Mouse (Mus musculus) lung, embryonic 16.5 days (tissue): ENCODE measurements around the gene Ceacam15. TPM values are rescaled to one million over a fixed set of nuclear protein-coding genes. Genes with fewer than 3 reads are reported as not detected.
A peak's percentile ranks its signal among the peaks of the same experiment; 100 is the strongest.
"Not testable (repeated sequence)": the region's sequence is repeated elsewhere in the genome, so short reads cannot be mapped to it uniquely, and the experiment has no call there.

Source experiments
- ATAC-seq: fragments of 200-750 bp; cut with Nextera tagmentation; 2 replicates; pipeline ENCODE4 v1.8.0; 2017; ENCODE audit warnings: low read depth, mild to moderate bottlenecking, moderate library complexity
- H3K27ac ChIP-seq: fragments of 300-500 bp; sonication (generic); 2 replicates; pipeline ENCODE4 v1.5.1; 2014; ENCODE audit warnings: mild to moderate bottlenecking, control low read depth, low read length
- H3K27me3 ChIP-seq: fragments of 300-500 bp; sonication (generic); 2 replicates; pipeline ENCODE4 v1.6.1; 2014; ENCODE audit warnings: low read depth, low read length, mixed read lengths; ENCODE audit not compliant: control insufficient read depth, insufficient read depth
- H3K36me3 ChIP-seq: fragments of 300-500 bp; sonication (generic); 2 replicates; pipeline ENCODE4 v1.6.1; 2014; ENCODE audit warnings: low read length; ENCODE audit not compliant: control insufficient read depth, insufficient read depth
- H3K4me1 ChIP-seq: fragments of 300-500 bp; sonication (generic); replicated peaks from 2 replicates; pipeline ENCODE4 v1.6.1; 2014; ENCODE audit warnings: low read length, mixed read lengths; ENCODE audit not compliant: control insufficient read depth, insufficient read depth
- H3K4me2 ChIP-seq: fragments of 300-500 bp; sonication (generic); 2 replicates; pipeline ENCODE4 v1.6.1; 2014; ENCODE audit warnings: low read depth, low read length, control low read depth
- H3K4me3 ChIP-seq: fragments of 300-500 bp; sonication (generic); 2 replicates; pipeline ENCODE4 v1.5.1; 2014; ENCODE audit warnings: mild to moderate bottlenecking, low read length, control low read depth
- H3K9ac ChIP-seq: fragments of 300-500 bp; sonication (generic); 2 replicates; pipeline ENCODE4 v1.6.1; 2014; ENCODE audit warnings: low read length, control low read depth
- H3K9me3 ChIP-seq: fragments of 300-500 bp; sonication (generic); 2 replicates; pipeline ENCODE4 v1.6.1; 2016; ENCODE audit warnings: low read length; ENCODE audit not compliant: control insufficient read depth
- WGBS: fragments of 180-500 bp; shearing (Covaris S2); extraction: QIAGEN DNeasy Blood & Tissue Kit; methylation state at CpG from one replicate; pipeline ENCODE4 v1.1.7; 2014; 5-methylcytosine and 5-hydroxymethylcytosine counted together
- polyA plus RNA-seq: library from polyadenylated mRNA; unstranded; fragments of >200 nt; fragmentation: Nextera tagmentation; extraction: Ambion mirVana; gene quantifications from 2 replicates; pipeline ENCODE4 v1.2.1, GENCODE M21; 2015

Ceacam15 gene
- polyA plus RNA-seq, 1 experiment from 2014 or later: not detected

DNA sequence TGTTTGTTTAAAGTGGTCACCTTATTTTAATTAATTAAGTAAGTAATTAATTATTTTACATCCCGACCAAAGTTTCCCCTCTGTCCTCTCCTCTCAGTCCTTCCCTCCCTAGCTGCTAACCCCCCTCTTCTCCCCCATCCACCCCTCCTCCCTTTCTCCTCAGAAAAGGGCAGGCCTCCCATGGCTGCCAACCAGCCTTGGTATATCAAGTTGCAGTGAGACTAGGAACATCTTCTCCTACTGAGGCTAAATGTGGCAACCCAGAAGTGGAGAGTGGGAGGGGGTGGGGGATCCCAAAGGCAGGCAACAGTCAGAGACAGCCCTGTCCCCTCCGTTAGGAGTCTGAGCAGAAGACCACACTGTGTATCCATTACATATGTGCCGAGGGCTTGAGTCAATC is 40.4 kb downstream of the Ceacam15 start:
- no peak overlapping the region for H3K4me3 ChIP-seq
- WGBS: 55% methylated on average over 3 of the region's 3 CpGs
- H3K27ac ChIP-seq: no peak overlapping the region
- no peaks in the 10 kb centered on the region for H3K27me3 ChIP-seq
- no peaks in the 10 kb centered on the region for H3K4me1 ChIP-seq
- no peak overlapping the region for H3K4me2 ChIP-seq
- ATAC-seq: no peak
- H3K36me3 ChIP-seq: no peaks in the 10 kb centered on the region
- H3K9me3 ChIP-seq: no peaks in the 10 kb centered on the region
- no peak overlapping the region for H3K9ac ChIP-seq

DNA sequence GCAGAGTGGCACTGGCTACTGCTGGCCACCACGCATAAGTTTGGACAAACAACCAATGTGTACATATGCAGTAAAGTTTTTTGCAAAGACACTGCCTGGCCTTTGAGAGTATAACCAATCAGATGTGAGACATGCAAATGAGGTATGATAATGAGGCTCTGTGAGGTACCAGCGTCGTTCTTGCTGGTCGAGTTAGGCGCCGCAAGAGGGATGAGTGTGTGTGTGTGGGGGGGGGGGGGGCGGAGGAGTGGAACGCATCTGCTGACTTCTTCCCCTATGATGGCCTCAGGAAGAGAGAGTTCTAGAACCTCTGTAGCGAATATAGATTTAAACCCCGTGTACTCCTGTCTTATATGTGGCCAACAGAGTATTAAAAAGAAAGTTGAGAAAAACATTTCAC is 41.6 kb downstream of the Ceacam15 start:
- not testable (repeated sequence) for H3K36me3 ChIP-seq, H3K27me3 ChIP-seq, H3K27ac ChIP-seq, H3K9ac ChIP-seq, H3K4me3 ChIP-seq, H3K4me1 ChIP-seq, H3K4me2 ChIP-seq, H3K9me3 ChIP-seq
- 12% methylated on average over 10 of the region's 10 CpGs for WGBS
- ATAC-seq: 0 out of 2 replicates have a peak, but pooled peaks have one; percentile 51

DNA sequence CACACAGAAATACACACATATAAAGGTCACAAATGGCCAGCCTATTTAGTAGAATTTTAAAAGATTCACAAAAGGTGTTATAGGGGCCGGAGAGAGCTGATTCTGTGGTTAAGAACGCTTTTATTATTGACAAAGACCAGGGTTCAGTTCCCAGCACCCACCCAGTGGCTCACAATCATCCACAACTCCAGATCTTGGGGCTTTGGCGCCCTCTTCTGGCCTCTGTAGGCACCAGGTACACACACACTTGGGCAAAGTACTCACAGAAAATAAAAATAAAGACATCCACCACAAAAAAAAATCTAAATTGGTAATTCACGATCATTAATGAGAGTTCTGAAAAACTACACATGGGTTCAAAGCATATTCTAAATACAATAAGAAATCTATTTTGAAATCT is 43.6 kb downstream of the Ceacam15 start:
- no peak for ATAC-seq
- Histone ChIP-seq H3K27ac (no peak overlapping the region), H3K36me3 (no peaks in the 10 kb centered on the region), H3K9me3 (no peaks in the 10 kb centered on the region), H3K4me3 (no peak overlapping the region), H3K27me3 (no peaks in the 10 kb centered on the region), H3K4me2 (no peak overlapping the region), H3K4me1 (no peaks in the 10 kb centered on the region), H3K9ac (no peak overlapping the region)
- WGBS: 69% methylated on average over 4 of the region's 4 CpGs

DNA sequence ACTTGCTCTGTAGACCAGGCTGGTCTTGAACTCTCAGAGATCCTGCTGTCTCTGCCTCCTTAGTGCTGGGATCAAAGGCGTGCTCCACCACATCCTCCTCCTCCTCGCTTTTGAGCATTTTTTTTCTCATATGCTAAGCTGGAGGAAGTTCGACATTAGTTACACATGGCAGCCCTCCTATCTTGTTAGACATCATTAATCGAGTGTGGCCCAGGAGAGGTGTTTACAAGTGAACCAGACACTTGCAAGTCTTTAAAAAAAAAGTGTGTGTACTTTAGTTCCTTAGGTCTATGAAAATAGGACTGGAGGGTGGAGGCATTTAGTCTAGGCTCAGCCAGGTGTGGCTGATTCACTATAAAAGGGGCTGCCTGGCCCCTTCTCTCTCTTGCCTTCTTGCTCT is 44.5 kb downstream of the Ceacam15 start:
- H3K9me3 ChIP-seq: no peaks in the 10 kb centered on the region
- 34% methylated on average over 4 of the region's 4 CpGs for WGBS
- H3K27me3 ChIP-seq: no peaks in the 10 kb centered on the region
- H3K4me1 ChIP-seq: no peaks in the 10 kb centered on the region
- no peaks in the 10 kb centered on the region for H3K36me3 ChIP-seq
- H3K27ac ChIP-seq: no peak overlapping the region
- no peak overlapping the region for H3K4me3 ChIP-seq
- H3K9ac ChIP-seq: no peak overlapping the region
- no peak overlapping the region for H3K4me2 ChIP-seq
- ATAC-seq: no peak

DNA sequence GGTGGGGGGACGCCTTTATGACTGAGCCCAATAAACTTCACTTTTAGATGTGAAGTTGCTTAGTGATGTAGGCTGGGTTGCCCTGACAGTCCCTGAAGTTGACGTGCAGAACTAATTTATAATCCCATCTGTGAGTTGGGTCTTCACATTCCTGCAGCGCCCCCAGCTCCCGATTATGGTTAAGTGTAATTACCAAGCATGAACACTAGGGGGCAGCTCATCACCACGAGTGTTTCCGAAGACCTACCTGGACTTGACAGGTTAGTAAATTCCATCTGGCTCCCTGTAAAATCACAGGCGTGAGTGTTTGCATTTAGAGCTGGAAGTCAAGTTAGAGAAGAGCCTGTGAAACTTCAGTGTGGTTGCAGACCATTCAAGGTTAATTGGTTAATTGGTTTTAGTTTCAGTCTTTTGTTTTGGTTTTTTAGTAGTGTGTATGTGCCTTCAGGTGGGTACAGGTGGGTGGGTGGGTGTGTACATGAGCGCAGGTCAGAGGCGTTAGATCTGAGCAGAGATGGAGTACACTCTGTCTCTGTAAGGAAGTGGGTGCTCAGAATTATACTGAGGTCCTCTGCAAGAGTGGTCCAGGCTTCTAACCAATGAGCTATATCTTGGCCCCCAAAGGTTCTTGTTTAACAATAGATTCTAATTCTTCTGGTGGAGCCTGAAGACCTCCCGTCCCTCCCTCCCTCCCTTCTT is 45.8 kb downstream of the Ceacam15 start:
- Histone ChIP-seq H3K9me3 (no peaks in the 10 kb centered on the region), H3K36me3 (no peaks in the 10 kb centered on the region), H3K4me3 (no peak overlapping the region), H3K4me1 (no peaks in the 10 kb centered on the region), H3K4me2 (no peak overlapping the region), H3K27me3 (no peaks in the 10 kb centered on the region), H3K9ac (no peak overlapping the region), H3K27ac (no peak overlapping the region)
- 18% methylated on average over 10 of the region's 10 CpGs for WGBS
- 0 out of 2 replicates have a peak, but pooled peaks have one; percentile 18 for ATAC-seq

DNA sequence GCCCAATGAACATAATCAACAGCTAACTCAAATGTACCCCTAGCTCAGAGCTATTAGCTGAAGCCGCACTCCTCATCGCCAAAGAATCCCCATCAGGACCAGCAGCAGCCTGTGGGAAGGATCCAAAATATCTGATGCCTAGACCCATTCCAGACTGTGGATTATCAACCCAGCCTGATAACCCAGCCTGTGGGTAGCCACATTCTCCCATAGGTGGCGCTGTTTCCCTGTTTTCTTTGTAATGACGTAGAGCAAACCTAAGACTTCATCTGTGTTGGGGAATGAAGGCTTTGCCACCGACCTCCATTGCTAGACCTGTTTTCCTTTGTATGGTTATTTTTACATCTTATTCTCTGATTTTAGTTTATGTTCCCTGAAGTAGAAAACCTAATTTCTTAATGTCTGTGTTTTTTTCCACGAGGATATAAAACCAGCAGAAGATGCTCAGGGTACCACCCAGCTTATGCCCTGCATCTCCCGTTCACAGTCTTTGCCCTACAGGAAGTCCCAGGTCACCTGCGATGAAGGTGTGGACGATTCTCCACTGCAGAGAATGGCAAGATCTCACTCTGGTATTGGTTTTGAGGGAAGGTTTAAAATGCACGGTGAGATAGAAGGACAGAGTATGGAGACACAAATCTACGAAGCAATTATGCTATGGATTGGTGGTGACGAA is 47.3 kb downstream of the Ceacam15 start:
- H3K36me3 ChIP-seq: no peaks in the 10 kb centered on the region
- H3K27me3 ChIP-seq: no peaks in the 10 kb centered on the region
- H3K9me3 ChIP-seq: no peaks in the 10 kb centered on the region
- no peak overlapping the region for H3K9ac ChIP-seq
- no peak overlapping the region for H3K27ac ChIP-seq
- no peak overlapping the region for H3K4me2 ChIP-seq
- H3K4me1 ChIP-seq: no peaks in the 10 kb centered on the region
- peak; percentile 59; the same call in 1 of the 2 replicates for ATAC-seq
- WGBS: 31% methylated on average over 12 of the region's 12 CpGs
- no peak overlapping the region for H3K4me3 ChIP-seq

DNA sequence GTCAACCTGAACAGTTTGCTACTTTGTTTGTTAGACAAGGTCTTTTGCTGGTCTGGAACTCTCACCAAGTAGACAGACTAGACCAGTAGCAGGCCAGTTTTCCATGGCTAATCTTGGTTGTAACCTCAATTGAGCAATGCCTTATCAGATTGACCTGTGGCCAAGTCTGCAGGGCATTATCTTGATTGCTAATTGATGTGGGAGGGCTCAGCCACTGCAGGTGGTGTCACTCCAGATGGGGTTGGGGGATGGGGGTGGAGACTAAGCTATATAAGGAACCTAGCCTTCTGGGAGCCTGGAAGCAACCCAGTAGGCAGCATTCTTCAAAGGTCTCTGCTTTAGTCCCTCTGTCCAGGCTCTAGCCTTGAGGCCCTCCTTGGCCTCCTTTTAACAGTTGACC is 51.8 kb downstream of the Ceacam15 start:
- Histone ChIP-seq H3K4me2 (no peak overlapping the region), H3K9me3 (no peaks in the 10 kb centered on the region), H3K27me3 (no peaks in the 10 kb centered on the region), H3K36me3 (no peaks in the 10 kb centered on the region), H3K4me1 (peaks cover 5% of the 10 kb centered on the region; the same call in 1 of the 2 replicates), H3K4me3 (no peak overlapping the region), H3K9ac (no peak overlapping the region), H3K27ac (no peak overlapping the region)
- ATAC-seq: no peak

DNA sequence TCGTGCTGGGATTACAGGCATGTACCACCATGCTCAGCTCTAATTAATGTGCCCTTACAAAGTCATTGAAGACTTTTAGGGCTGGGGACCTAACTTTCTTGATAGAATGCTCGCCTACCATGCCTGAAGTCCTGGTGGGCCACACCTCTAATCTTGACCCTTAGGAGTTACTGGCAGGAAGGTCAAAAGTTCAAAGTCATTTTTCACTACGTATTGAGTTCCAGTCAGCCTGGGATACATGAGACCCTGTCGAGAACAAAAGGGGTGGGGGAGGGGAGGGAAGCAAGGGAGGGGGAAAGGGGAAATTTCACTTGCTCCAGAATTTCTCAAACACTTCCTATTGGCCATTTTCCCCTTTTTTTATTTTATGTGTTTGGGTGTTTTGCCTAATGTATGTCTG is 52.4 kb downstream of the Ceacam15 start:
- Histone ChIP-seq H3K4me1 (peaks cover 11% of the 10 kb centered on the region; the same call in 1 of the 2 replicates), H3K27ac (no peak overlapping the region), H3K4me2 (no peak overlapping the region), H3K9ac (no peak overlapping the region), H3K4me3 (no peak overlapping the region), H3K9me3 (no peaks in the 10 kb centered on the region), H3K27me3 (no peaks in the 10 kb centered on the region), H3K36me3 (no peaks in the 10 kb centered on the region)
- WGBS: 44% methylated on average over 4 of the region's 4 CpGs
- ATAC-seq: no peak
